Mouse (Mus musculus) kidney, embryonic 15.5 days (tissue): Measurements from ENCODE around the gene 1700001C19Rik. TPM values are rescaled to one million over a fixed set of nuclear protein-coding genes. Genes with fewer than 3 reads are reported as not detected.

Experiments
- ATAC-seq: fragments of 200-750 bp; cut with Nextera tagmentation; replicated peaks from 2 replicates; pipeline ENCODE4 v1.8.0; 2017; ENCODE audit warnings: moderate TSS enrichment; ENCODE audit not compliant: low FRiP score
- H3K27ac ChIP-seq: fragments of 300-500 bp; sonication (generic); 2 replicates; pipeline ENCODE4 v1.5.1; 2015; ENCODE audit warnings: mild to moderate bottlenecking, inconsistent platforms
- H3K27me3 ChIP-seq: fragments of 300-500 bp; sonication (generic); 2 replicates; pipeline ENCODE4 v1.6.1; 2015; ENCODE audit warnings: inconsistent platforms
- H3K36me3 ChIP-seq: fragments of 300-500 bp; sonication (generic); 2 replicates; pipeline ENCODE4 v1.6.1; 2015; ENCODE audit warnings: inconsistent platforms
- H3K4me1 ChIP-seq: fragments of 300-500 bp; sonication (generic); 2 replicates; pipeline ENCODE4 v1.6.1; 2015; ENCODE audit warnings: inconsistent platforms
- H3K4me2 ChIP-seq: fragments of 300-500 bp; sonication (generic); 2 replicates; pipeline ENCODE4 v1.6.1; 2015; ENCODE audit warnings: moderate library complexity, mild to moderate bottlenecking, inconsistent platforms
- H3K4me3 ChIP-seq: fragments of 300-500 bp; sonication (generic); replicated peaks from 2 replicates; pipeline ENCODE4 v1.5.1; 2015; ENCODE audit warnings: mild to moderate bottlenecking, inconsistent platforms
- H3K9ac ChIP-seq: fragments of 300-500 bp; sonication (generic); 2 replicates; pipeline ENCODE4 v1.6.1; 2015; ENCODE audit warnings: mild to moderate bottlenecking, inconsistent platforms
- H3K9me3 ChIP-seq: fragments of 300-500 bp; sonication (generic); replicated peaks from 2 replicates; pipeline ENCODE4 v1.6.1; 2016; ENCODE audit warnings: inconsistent platforms
- WGBS: fragments of 180-500 bp; shearing (Covaris S2); methylation state at CpG from one replicate; pipeline ENCODE4 v1.1.7; 2015; ENCODE audit warnings: mixed read lengths; 5-methylcytosine and 5-hydroxymethylcytosine counted together
- polyA plus RNA-seq: library from polyadenylated mRNA; unstranded; fragments of >200 nt; fragmentation: Nextera tagmentation; extraction: Ambion mirVana; gene quantifications from 2 replicates; pipeline ENCODE4 v1.2.1, GENCODE M21; 2015

The 1700001C19Rik gene
- polyA plus RNA-seq, 1 experiment from 2014 or later = 0.26 TPM

DNA sequence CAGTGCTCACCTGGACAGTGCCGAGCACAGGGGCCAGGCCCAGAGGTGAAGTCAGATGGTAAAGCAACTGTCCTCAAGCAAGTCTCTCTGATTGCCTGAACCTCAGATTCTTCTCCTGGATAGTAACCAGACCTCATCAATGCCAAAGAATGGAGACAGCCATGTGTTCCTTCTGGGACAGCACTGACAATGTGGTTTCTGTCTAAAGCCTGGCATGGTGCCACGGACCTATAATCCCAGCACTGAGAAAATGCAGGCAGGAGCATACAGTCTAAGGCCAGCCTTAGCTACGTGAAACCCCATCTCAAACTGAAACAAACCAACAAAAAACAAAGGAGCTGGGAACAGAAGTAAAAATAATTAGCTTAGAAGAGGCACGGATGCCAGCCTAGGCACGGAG lies 33.5 kb upstream of the 1700001C19Rik start:
- Histone ChIP-seq H3K4me3 (no peak overlapping the region), H3K9ac (no peak overlapping the region), H3K36me3 (no peaks in the 10 kb centered on the region), H3K9me3 (no peaks in the 10 kb centered on the region), H3K4me2 (no peak overlapping the region), H3K27me3 (peaks cover 29% of the 10 kb centered on the region), H3K27ac (no peak overlapping the region), H3K4me1 (peaks cover 45% of the 10 kb centered on the region)
- WGBS = 76% methylated on average over 5 of the region's 5 CpGs
- ATAC-seq = no peak

DNA sequence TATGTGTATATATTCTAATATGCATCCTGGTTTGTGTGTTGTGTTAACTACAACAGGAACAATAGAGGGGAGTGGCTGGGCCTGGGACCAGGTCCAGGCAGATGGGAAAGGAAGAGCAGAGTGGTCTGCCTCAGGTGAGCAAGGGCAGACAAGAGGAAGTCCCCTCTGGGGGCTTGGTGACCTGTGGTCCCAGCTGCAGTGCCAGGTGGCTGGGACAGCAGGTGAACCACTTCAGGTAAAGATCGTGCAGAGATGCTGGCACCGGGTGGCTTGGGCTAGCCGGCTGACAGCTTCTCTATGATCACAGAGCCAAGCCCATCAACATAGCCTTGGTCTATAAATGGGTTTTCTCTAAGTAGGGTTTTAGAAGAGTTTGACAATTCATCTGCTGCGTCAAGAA lies 32.9 kb upstream of the 1700001C19Rik start:
- Histone ChIP-seq H3K9ac (no peak overlapping the region), H3K27me3 (peaks cover 29% of the 10 kb centered on the region), H3K9me3 (no peaks in the 10 kb centered on the region), H3K4me3 (no peak overlapping the region), H3K4me2 (no peak overlapping the region), H3K36me3 (no peaks in the 10 kb centered on the region), H3K4me1 (peaks cover 51% of the 10 kb centered on the region), H3K27ac (no peak overlapping the region)
- 89% methylated on average over 4 of the region's 4 CpGs for WGBS
- ATAC-seq = no peak

DNA sequence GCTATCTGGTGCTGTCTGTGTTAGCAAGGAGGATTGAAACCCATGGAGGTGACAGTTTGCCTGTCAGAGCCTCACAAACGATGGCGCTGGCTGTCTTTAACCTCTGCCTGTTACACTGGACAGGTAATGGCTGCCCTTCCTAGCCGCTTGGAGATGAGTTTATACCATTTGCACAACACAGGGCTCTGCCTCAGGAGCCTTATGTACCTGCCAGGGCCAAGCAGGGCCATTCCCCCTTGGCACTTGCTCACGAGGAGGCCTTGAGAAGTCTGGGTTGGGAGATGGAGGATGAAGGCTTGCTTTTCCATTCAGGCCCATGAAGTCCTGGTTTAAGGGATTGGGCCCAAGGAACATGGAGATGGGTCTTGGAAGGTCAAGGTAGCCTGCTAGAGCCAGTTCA lies 32.5 kb upstream of the 1700001C19Rik start:
- no peak for ATAC-seq
- peaks cover 55% of the 10 kb centered on the region for H3K4me1 ChIP-seq

DNA sequence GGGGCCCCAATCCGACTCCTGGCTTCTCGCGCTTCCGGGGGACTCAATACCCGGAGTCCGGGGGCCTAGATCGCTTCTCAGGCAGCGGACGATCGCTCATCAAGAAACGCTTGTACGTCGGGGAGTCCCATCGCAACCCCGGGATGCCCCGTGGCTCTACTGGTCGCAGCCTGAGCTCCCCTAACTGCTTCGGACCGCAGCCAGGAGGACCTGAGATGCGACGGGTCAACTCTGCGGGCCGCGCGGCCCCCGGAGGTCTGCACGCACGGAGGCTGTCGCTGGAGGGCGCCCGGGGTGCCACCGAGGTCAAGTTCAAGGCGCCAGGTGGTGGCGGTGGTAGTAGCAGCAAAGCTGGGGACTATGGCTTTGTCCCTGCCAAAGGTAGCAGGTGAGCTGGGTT lies 31.3 kb upstream of the 1700001C19Rik start:
- 6% methylated on average over 34 of the region's 34 CpGs for WGBS
- Histone ChIP-seq H3K4me3 (peak overlapping the region; percentile 34), H3K4me2 (peak overlapping the region; percentile 50), H3K9me3 (no peaks in the 10 kb centered on the region), H3K9ac (peak overlapping the region; percentile 21; the same call in 1 of the 2 replicates), H3K36me3 (no peaks in the 10 kb centered on the region), H3K4me1 (peaks cover 67% of the 10 kb centered on the region), H3K27ac (no peak overlapping the region), H3K27me3 (peaks cover 29% of the 10 kb centered on the region)
- ATAC-seq = no peak

More for the DNA sequence above, 32.5 kb upstream of the 1700001C19Rik start:
- Histone ChIP-seq H3K9me3 (no peaks in the 10 kb centered on the region), H3K9ac (no peak overlapping the region), H3K36me3 (no peaks in the 10 kb centered on the region), H3K4me3 (no peak overlapping the region), H3K27ac (no peak overlapping the region), H3K27me3 (peaks cover 29% of the 10 kb centered on the region), H3K4me2 (no peak overlapping the region)
- WGBS = 87% methylated on average over 4 of the region's 4 CpGs

DNA sequence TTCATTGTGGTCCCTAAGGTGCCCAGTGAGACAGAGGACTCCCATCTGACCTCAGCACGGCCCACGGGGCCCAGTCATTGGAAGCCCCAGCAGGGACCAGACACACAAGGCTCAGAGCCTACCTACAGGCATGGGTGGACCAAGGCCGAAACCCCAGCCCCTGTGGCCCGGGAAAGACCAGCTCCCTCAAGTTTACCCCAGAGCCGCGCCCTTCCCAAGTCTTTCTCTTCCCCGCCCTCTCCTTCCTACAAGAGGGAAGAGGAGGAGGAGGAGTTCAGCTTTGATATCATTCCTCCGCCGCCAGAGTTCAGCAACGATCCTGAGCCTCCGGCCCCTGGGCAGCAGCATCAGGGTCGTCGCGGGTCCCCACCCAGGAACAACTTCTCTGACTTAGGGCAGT lies 30.9 kb upstream of the 1700001C19Rik start:
- Histone ChIP-seq H3K9ac (peak overlapping the region; percentile 21; the same call in 1 of the 2 replicates), H3K27me3 (peaks cover 29% of the 10 kb centered on the region), H3K4me1 (peaks cover 68% of the 10 kb centered on the region), H3K4me2 (peak overlapping the region; percentile 50), H3K27ac (no peak overlapping the region), H3K36me3 (no peaks in the 10 kb centered on the region), H3K4me3 (peak overlapping the region; percentile 34), H3K9me3 (no peaks in the 10 kb centered on the region)
- ATAC-seq = no peak
- 16% methylated on average over 14 of the region's 14 CpGs for WGBS

DNA sequence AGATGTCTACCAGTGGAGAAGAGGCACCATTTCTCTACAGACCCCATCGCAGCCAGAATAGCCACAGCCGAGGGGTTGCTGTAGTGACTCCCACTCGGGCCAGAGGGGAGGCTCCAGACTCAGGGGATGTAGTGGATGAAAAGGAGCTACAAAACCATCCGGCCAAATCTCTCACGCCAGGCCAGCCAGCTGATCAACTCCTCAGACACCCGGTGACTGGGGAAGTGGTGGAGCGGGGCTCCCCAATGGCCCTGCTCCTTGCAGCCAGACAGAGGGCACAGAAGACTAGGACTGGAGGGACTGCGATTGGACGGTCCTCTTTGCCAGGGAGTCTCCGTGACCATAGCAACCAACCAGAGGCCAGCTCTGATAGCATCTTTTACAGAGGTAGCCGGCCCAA lies 30.5 kb upstream of the 1700001C19Rik start:
- no peak overlapping the region for H3K9ac ChIP-seq
- H3K4me2 ChIP-seq = peak overlapping the region; percentile 50; the same call in 1 of the 2 replicates
- H3K9me3 ChIP-seq = no peaks in the 10 kb centered on the region
- peaks cover 29% of the 10 kb centered on the region for H3K27me3 ChIP-seq
- no peaks in the 10 kb centered on the region for H3K36me3 ChIP-seq
- no peak overlapping the region for H3K4me3 ChIP-seq
- no peak for ATAC-seq
- H3K4me1 ChIP-seq = peaks cover 68% of the 10 kb centered on the region
- WGBS = 64% methylated on average over 11 of the region's 11 CpGs
- no peak overlapping the region for H3K27ac ChIP-seq

DNA sequence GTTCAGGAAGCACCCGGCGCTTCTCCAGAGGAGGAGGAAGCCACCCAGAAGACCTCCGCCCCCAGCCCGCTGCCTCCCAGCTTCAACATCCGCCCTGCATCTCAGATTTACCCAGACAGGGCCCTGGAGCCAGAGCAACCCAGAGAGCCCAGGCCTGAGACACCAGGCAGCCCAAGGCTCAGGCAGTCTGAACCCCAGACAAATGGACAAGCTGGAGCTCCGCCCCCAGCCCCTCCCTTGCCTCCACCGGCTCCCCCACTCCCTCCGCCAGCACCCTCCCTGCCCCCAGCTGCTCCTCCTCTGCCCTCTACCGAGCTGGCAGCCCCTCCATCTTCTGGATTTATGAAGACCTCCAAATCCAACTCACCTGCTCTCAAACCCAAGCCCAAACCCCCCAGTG lies 29.1 kb upstream of the 1700001C19Rik start:
- H3K9ac ChIP-seq = no peak overlapping the region
- peaks cover 71% of the 10 kb centered on the region for H3K4me1 ChIP-seq
- peak overlapping the region; percentile 18; the same call in 1 of the 2 replicates for H3K4me2 ChIP-seq
- H3K4me3 ChIP-seq = no peak overlapping the region
- H3K36me3 ChIP-seq = no peaks in the 10 kb centered on the region
- H3K27ac ChIP-seq = no peak overlapping the region
- no peaks in the 10 kb centered on the region for H3K9me3 ChIP-seq
- ATAC-seq = no peak
- H3K27me3 ChIP-seq = peaks cover 29% of the 10 kb centered on the region
- 23% methylated on average over 9 of the region's 9 CpGs for WGBS

DNA sequence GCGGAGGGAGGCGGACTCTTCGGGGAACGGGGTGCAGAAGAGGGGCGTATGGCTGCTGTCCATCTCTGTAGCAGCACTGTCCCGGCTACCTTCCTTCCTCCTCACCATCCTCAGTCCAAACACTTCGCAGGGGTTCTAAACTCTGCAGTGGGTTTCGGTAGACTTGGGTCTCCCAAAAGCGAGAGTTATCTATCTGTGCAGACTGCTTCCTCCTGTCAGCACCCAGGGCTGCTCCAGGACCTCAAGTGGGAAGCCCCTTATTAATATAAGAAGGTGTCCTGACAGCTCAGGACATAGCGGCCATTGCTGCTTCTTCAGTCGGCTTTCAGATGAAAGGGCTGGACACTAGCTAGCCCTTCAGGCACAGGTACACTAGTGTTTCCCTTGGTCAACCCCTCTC lies 27.8 kb upstream of the 1700001C19Rik start:
- Histone ChIP-seq H3K4me3 (no peak overlapping the region), H3K27ac (no peak overlapping the region), H3K9ac (no peak overlapping the region), H3K4me2 (no peak overlapping the region), H3K36me3 (no peaks in the 10 kb centered on the region), H3K27me3 (peaks cover 29% of the 10 kb centered on the region), H3K9me3 (no peaks in the 10 kb centered on the region), H3K4me1 (peaks cover 70% of the 10 kb centered on the region)
- ATAC-seq = no peak
- 86% methylated on average over 11 of the region's 11 CpGs for WGBS

DNA sequence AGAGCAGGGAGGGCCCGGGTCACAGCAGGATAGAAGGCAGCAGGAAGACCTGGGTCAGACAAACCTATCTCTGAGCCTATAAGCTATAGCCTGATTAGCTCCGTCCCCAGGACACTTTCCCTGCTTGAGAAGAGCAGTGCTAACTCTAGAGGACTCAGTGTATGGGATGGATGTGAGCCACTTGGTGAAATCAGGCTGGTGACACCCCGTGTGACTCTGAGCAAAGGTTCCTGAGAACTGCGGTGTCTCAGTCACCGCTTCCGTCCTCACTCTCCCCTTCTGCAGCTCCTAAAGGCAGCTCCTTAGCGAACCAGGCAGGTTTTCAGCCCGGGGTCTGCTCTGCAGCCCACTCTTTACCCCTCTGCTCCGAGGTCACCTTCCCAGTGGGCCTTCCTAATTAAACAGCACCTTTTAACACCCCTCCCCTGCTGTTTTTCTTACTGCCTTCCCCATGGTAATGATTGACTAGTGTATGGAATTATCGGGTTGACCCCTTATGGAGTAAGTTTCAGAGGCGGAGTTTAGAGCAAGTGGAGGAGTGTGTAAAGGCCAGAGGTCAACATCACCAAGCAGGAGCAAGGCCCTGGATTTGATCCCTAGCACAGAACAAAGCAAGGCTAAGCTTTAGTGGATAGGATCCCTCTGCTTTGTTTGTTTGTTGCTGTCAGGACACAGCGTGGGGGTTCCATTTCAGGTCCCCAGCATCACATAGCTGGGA lies 27.2 kb upstream of the 1700001C19Rik start:
- Histone ChIP-seq H3K27me3 (peaks cover 27% of the 10 kb centered on the region), H3K4me3 (no peak overlapping the region), H3K27ac (peak overlapping the region; percentile 11), H3K9ac (no peak overlapping the region), H3K9me3 (no peaks in the 10 kb centered on the region), H3K36me3 (no peaks in the 10 kb centered on the region), H3K4me1 (peaks cover 70% of the 10 kb centered on the region), H3K4me2 (no peak overlapping the region)
- WGBS = 48% methylated on average over 12 of the region's 12 CpGs
- no peak for ATAC-seq

DNA sequence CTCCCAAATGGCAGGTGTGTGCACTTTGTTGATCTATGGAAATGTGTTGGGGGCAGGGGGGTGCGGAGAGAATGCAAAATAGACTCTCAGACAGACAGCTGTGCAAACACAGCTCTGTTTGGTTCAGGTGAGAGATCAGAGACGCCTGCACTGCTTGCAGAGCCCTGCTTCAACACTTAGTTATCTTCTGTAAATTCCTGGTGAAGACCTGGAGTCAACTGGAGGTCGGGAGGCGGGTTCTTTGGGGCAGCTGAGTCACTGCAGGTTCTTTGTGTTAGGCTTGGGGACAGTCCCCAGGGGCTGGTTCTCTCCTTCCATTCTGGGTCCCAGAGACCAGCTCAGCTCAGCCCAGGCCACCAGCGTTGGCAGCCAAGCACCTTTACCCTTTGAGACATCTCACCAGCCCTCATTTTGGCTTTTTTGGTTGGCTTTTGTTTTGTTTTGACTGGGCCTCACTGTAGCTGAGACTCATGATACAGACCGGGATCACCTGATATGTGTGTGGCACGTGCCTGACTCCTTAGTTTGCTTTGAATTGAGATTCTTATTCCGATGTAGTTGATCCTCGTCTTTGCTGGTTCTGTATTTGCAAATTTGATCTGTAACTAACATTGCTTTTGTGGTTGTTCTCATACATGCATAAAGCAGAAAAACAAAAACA lies 25.7 kb upstream of the 1700001C19Rik start:
- no peak overlapping the region for H3K4me2 ChIP-seq
- peaks cover 56% of the 10 kb centered on the region for H3K4me1 ChIP-seq
- H3K36me3 ChIP-seq = no peaks in the 10 kb centered on the region
- H3K27me3 ChIP-seq = peaks cover 11% of the 10 kb centered on the region
- no peaks in the 10 kb centered on the region for H3K9me3 ChIP-seq
- ATAC-seq = no peak
- no peak overlapping the region for H3K9ac ChIP-seq
- H3K27ac ChIP-seq = 0 out of 2 replicates have a peak overlapping the region, but pooled peaks have one; percentile 18
- 43% methylated on average over 9 of the region's 9 CpGs for WGBS
- H3K4me3 ChIP-seq = no peak overlapping the region

DNA sequence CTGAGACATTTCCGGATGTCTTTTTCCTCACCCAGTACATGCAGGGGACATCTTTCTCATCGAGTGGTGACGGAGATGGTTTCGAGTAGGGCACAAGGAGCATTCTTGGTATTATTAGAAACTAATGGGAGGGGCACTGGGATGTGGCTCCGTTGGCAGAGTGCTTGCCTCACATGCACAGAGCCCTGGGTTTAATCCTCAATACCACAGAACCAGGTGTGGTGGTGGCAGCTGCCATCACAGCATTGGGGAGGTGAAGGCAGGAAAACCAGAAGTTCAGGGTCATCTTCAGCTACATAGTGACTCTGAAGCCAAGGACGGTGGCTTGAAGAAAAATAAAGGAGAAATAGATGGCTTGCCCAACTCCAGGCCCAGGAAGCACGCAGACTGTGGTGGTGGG lies 25.0 kb upstream of the 1700001C19Rik start:
- Histone ChIP-seq H3K4me2 (no peak overlapping the region), H3K27me3 (peaks cover 5% of the 10 kb centered on the region), H3K9ac (no peak overlapping the region), H3K36me3 (no peaks in the 10 kb centered on the region), H3K4me3 (no peak overlapping the region), H3K4me1 (peaks cover 54% of the 10 kb centered on the region), H3K9me3 (no peaks in the 10 kb centered on the region), H3K27ac (0 out of 2 replicates have a peak overlapping the region, but pooled peaks have one; percentile 16)
- 83% methylated on average over 7 of the region's 7 CpGs for WGBS
- ATAC-seq = no peak

DNA sequence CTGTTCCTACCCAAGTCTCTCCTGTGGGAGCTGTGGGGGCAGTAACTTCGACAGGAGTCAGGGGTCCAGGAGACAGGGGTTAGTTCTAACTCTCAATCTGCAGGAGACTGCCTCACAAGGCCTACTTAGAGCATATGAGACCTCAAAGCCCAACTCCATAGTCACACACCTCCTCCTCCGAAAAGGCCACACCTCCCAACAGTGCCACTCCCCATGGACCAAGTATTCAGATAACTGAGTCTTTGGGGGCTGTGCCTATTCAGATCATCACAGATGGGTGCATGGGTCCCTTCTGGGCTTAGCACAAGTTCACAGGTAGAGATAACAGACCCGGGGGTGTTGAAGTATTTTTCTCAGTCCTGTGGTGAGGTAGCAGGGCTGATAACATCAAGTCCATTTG lies 24.5 kb upstream of the 1700001C19Rik start:
- Histone ChIP-seq H3K9ac (no peak overlapping the region), H3K27ac (0 out of 2 replicates have a peak overlapping the region, but pooled peaks have one; percentile 3), H3K4me1 (peaks cover 53% of the 10 kb centered on the region), H3K4me2 (no peak overlapping the region), H3K27me3 (no peaks in the 10 kb centered on the region; the same call in 1 of the 2 replicates), H3K9me3 (no peaks in the 10 kb centered on the region), H3K36me3 (no peaks in the 10 kb centered on the region), H3K4me3 (no peak overlapping the region)
- WGBS = 75% methylated on average over 3 of the region's 3 CpGs
- no peak for ATAC-seq
